Mouse (Mus musculus): ENCODE results near the gene Capn5. TPM values are rescaled to one million over a fixed set of nuclear protein-coding genes. Genes with fewer than 3 reads are reported as not detected.

Capn5 gene
- polyA plus RNA-seq, 1 experiment, result 38.7 TPM

DNA sequence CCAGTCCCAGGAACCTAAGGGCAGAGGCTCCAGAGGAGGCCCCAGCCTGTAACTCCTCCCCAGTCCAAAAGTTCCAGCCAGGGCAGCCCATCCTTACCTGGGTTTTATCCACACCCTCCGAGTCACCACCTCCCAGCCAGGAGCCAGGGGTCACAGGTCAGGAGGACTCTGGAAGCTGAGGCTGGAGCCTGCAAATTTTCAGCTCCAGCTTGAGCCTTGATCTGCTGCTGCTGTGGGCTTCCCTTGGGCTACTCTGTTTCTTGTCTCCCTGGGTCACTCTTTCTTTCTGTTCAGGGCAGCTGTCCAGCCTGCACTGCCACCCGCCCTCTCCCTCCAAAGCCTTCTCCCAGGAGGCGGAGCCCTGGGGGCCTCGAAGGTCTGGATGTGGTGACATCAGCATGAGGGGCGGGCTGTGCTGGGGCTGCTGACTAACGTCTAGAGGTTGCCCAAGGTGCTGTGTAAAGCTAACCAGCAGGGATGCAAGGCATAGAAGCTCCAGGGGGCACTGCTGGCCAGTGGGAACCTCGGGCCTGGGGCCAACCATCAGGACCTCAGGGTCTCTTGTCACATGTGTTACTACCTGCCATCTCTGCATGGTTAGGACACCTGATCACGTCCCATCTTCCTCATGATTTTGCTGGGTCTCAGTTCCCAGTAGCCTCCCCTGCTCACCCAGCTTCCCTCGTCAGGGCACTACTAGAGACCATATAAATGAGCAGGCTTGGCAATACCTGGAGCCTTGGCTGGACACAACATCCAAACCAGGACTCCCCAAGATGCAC lies 58.7 kb downstream of the Capn5 start, which contains the start of gene Myo7a:
TSS of gene Myo7a (minus strand) at position 346 of the 782 bp plus-strand sequence.
- Histone ChIP-seq H3K4me3 (replicated peaks) (peak within 1 kb of the TSS; percentile 89), H3K27me3 (replicated peaks) (peaks cover 35% of the 10 kb centered on the region), H3K9me3 (no peaks in the 10 kb centered on the region), H3K4me1 (peaks cover 66% of the 10 kb centered on the region), H3K36me3 (replicated peaks; ENCODE audit: low read length) (peaks cover 29% of the 10 kb centered on the region)
- no peak for TF ChIP-seq GATA1 (IDR thresholded peaks at IDR 0.05; ENCODE audit: borderline replicate concordance, low read length)
- no peak for TF ChIP-seq FLI1 (IDR thresholded peaks at IDR 0.05; ENCODE audit: low read length)

DNA sequence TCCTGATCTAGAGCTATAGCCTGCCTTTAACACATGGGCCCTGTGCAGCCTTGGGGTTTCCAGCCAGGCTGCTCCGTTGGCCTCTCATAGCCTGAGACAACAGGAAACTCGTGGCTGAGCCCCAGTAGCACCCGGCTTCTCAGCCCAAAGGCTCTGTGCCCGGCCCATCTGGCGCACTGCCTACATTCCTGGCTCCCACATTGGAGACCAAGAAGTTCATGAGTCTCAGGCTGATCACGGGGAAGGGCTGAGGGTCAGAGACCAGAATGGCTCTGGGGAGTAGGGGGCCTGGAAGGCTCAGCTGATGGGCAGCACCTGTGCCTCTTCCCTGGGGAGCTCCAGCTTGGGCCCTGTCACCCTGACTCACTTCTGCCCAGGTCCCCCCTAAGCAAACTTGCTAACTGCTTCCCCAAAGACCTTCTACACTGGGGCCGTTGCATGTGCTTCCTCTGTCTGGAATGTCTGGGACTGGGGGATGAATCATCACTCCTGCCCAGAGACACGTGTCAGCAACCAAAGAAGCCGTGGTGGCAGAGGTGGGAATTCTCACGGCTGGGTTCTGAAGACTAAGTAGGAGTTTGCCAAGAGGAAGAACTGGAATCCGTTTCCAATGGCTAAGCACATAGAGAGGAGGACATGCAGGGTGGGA lies 60.9 kb downstream of the Capn5 start:
- TF ChIP-seq FLI1 (IDR thresholded peaks at IDR 0.05; ENCODE audit: low read length) (no peak), GATA1 (IDR thresholded peaks at IDR 0.05; ENCODE audit: borderline replicate concordance, low read length) (no peak)
- Histone ChIP-seq H3K9me3 (no peaks in the 10 kb centered on the region), H3K27me3 (replicated peaks) (peaks cover 45% of the 10 kb centered on the region), H3K36me3 (replicated peaks; ENCODE audit: low read length) (peaks cover 6% of the 10 kb centered on the region), H3K4me1 (peaks cover 67% of the 10 kb centered on the region), H3K4me3 (replicated peaks) (no peak overlapping the region)

GRCm38 (mm10) chr7:98114656-98115055 lies 63.4 kb downstream of the Capn5 start:
- Histone ChIP-seq H3K36me3 (replicated peaks; ENCODE audit: low read length) (no peaks in the 10 kb centered on the region), H3K27me3 (replicated peaks) (peaks cover 69% of the 10 kb centered on the region), H3K4me3 (replicated peaks) (no peak overlapping the region), H3K9me3 (no peaks in the 10 kb centered on the region), H3K4me1 (peaks cover 53% of the 10 kb centered on the region)
- TF ChIP-seq FLI1 (IDR thresholded peaks at IDR 0.05; ENCODE audit: low read length), result no peak
- TF ChIP-seq GATA1 (IDR thresholded peaks at IDR 0.05; ENCODE audit: borderline replicate concordance, low read length), result no peak

GRCm38 (mm10) chr7:98111233-98111632 lies 66.8 kb downstream of the Capn5 start:
- H3K27me3 ChIP-seq (replicated peaks), result peaks cover 74% of the 10 kb centered on the region
- H3K9me3 ChIP-seq, result no peaks in the 10 kb centered on the region
- H3K4me1 ChIP-seq, result peaks cover 46% of the 10 kb centered on the region
- no peak for TF ChIP-seq GATA1 (IDR thresholded peaks at IDR 0.05; ENCODE audit: borderline replicate concordance, low read length)
- TF ChIP-seq FLI1 (IDR thresholded peaks at IDR 0.05; ENCODE audit: low read length), result no peak
- peak overlapping the region; percentile 20 for H3K4me3 ChIP-seq (replicated peaks)
- H3K36me3 ChIP-seq (replicated peaks; ENCODE audit: low read length), result no peaks in the 10 kb centered on the region

GRCm38 (mm10) chr7:98109771-98110170 lies 68.3 kb downstream of the Capn5 start:
- no peak for TF ChIP-seq GATA1 (IDR thresholded peaks at IDR 0.05; ENCODE audit: borderline replicate concordance, low read length)
- TF ChIP-seq FLI1 (IDR thresholded peaks at IDR 0.05; ENCODE audit: low read length), result no peak
- Histone ChIP-seq H3K36me3 (replicated peaks; ENCODE audit: low read length) (no peaks in the 10 kb centered on the region), H3K27me3 (replicated peaks) (peaks cover 77% of the 10 kb centered on the region), H3K4me1 (peaks cover 50% of the 10 kb centered on the region), H3K4me3 (replicated peaks) (no peak overlapping the region), H3K9me3 (no peaks in the 10 kb centered on the region)

DNA sequence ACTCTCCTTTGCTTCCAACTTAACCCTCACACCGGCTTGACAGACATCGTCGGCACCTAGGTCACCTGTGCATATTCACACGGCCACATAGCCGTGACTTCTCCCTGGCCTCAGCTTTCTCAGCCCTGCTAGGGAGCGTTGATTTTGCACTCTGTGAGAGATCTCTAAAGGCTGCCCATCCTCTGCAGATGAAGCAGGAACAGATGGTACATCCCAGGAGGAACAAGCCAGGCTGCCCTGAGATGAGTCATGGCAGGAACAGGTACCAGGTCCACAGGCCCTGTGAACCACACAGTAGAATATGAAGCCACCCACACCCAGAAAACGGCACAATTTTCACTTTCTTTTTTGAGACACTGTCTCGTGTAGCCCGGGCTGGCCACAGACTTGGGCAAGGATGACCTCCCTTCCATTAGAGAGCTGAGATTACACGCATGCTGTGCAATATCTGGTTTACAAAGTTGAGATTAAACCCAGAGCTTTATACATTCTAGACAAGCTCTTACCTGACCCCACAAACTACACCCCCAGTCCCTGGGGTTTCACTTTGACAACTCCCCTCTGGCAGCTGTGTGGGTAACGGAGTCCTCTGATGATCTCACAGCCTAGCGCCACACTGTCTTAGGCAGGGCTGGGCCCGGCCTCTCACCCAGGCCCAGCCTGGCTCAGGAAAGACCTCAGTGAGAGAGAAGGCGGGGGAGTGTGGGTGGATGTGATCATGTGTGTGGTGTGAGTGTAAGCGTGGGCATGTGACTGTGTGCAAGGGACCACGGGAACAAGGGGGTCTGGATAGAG lies 69.2 kb downstream of the Capn5 start:
- H3K27me3 ChIP-seq (replicated peaks), result peaks cover 82% of the 10 kb centered on the region
- H3K36me3 ChIP-seq (replicated peaks; ENCODE audit: low read length), result no peaks in the 10 kb centered on the region
- H3K4me3 ChIP-seq (replicated peaks), result no peak overlapping the region
- peaks cover 52% of the 10 kb centered on the region for H3K4me1 ChIP-seq
- TF ChIP-seq GATA1 (IDR thresholded peaks at IDR 0.05; ENCODE audit: borderline replicate concordance, low read length) (no peak), FLI1 (IDR thresholded peaks at IDR 0.05; ENCODE audit: low read length) (no peak)
- H3K9me3 ChIP-seq, result no peaks in the 10 kb centered on the region

DNA sequence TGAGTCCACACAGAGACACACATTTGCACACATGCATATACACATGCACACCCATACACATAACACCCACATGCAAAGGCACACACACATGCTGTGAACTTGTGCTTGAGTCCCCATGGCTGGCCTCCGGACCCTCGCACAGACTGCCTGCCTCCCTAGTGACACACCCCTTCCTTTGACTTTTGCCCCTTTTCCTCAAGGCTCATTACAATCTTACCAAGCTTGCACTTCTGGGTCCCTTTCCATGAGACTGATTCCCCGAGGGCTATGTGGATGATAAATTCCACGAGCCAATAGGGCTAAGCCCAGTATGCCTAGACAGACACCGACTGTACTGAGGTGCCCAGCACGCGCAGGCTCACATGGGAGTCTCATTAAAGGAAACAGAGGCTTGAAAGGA lies 71.8 kb downstream of the Capn5 start:
- Histone ChIP-seq H3K36me3 (replicated peaks; ENCODE audit: low read length) (no peaks in the 10 kb centered on the region), H3K4me1 (peaks cover 63% of the 10 kb centered on the region), H3K9me3 (no peaks in the 10 kb centered on the region), H3K27me3 (replicated peaks) (peaks cover 74% of the 10 kb centered on the region), H3K4me3 (replicated peaks) (peak overlapping the region; percentile 50)
- no peak for TF ChIP-seq GATA1 (IDR thresholded peaks at IDR 0.05; ENCODE audit: borderline replicate concordance, low read length)

DNA sequence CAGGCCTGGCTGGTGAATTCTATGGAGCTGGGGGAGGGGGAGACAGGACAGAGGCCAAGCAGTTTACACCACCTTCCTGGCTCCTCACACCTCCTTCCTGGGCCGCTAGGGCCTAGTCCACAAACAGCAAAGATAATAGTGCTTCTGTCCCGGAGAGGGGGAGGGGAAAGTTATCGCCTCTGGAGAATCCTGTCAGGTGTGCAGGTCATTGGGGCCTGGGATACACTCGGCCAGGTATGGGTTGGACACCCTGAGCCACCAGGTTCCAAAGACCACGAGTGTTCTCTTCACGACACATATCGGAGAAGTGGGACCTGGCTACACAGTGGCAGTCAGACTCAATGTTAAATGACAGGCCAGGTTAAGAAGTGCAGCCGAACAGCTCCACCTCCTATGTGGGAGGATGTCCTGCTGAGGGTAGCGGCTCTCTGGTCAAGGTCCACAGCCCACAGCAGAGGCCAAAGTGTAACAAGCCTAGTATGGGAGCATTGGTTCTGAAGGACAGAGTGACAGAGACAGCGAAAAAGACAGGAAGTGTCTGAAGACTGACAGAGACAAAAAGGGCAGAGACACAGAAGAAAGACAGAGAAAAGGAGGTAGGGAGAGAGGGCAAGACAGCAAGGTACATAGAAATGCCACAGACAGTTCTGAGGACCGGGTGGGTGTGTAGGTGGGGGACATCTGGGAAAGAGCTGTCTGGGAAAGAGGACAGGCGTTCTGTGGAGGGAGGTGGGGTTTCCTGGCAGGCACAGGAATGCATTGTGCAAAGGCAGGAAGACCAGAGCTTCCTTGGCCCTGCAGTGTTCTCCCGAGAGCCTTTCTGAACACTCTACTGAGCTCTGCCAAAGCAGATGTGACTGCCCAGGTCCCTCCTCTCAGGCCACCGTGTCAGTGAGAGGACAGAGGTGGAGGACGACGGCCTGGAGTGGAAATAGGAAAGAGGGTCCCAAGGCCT lies 73.3 kb downstream of the Capn5 start:
- H3K9me3 ChIP-seq, result no peaks in the 10 kb centered on the region
- no peak overlapping the region for H3K4me3 ChIP-seq (replicated peaks)
- TF ChIP-seq FLI1 (IDR thresholded peaks at IDR 0.05; ENCODE audit: low read length) (no peak), GATA1 (IDR thresholded peaks at IDR 0.05; ENCODE audit: borderline replicate concordance, low read length) (no peak)
- peaks cover 56% of the 10 kb centered on the region for H3K4me1 ChIP-seq
- H3K36me3 ChIP-seq (replicated peaks; ENCODE audit: low read length), result no peaks in the 10 kb centered on the region
- H3K27me3 ChIP-seq (replicated peaks), result peaks cover 67% of the 10 kb centered on the region

DNA sequence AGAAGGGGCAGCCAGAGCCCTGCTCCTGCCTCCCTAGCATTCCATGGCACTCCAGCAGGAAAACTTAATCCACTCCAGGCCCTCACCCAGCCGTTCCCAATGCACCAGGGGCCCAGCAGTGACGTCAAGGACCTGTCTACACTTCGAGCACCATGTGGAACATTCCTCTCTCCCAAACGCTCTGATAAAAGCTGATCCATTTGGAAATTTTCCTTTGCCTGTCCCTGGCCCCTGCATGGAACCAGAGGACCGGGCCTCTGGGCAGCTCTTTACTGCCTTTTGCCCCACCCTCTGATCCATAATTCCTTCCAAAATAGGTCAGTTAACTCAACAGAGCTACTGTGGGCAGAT lies 74.2 kb downstream of the Capn5 start:
- H3K27me3 ChIP-seq (replicated peaks), result peaks cover 69% of the 10 kb centered on the region
- H3K4me1 ChIP-seq, result peaks cover 51% of the 10 kb centered on the region
- H3K9me3 ChIP-seq, result no peaks in the 10 kb centered on the region
- no peak overlapping the region for H3K4me3 ChIP-seq (replicated peaks)
- TF ChIP-seq FLI1 (IDR thresholded peaks at IDR 0.05; ENCODE audit: low read length) (no peak), GATA1 (IDR thresholded peaks at IDR 0.05; ENCODE audit: borderline replicate concordance, low read length) (no peak)
- no peaks in the 10 kb centered on the region for H3K36me3 ChIP-seq (replicated peaks; ENCODE audit: low read length)

Data from megakaryocyte, embryonic 14.5 days (primary cell).